Comparison of ENCODE assay signal across 35 mouse cellular contexts in the genomic region with DNA sequence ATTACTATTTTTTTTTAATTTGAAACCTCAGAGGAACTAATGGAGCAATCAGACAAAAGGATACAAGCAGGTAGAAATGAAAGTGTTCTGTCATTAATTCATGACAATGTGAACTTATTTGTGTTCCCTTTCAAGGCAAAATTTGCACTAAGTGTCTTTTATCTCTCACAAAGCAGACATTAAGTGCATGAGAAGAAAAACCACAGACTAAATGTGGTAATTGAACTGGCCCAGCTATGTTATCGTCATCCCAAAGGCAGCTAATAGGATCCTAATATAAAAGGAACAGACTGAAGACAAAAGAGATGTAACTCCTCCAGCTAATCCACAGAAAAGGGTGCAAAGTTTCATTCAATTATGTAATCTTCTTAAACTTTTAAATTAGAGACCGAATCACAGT.
"Had no signal": no experiment of that assay in that cellular context is flagged by ENCODE, and none has a peak within 500 bp of the region (broad histone marks: within the 10 kb centered on the region; RNA-seq: fewer than 3 reads in every experiment).

No protein-coding gene starts in this region.

- H3K27me3 ChIP-seq: heart, embryonic 12.5 days; heart, embryonic 13.5 days; heart, embryonic 15.5 days; hindbrain, embryonic 12.5 days; hindbrain, embryonic 13.5 days; hindbrain, embryonic 15.5 days; intestine, embryonic 15.5 days; kidney, embryonic 15.5 days had no signal

- H3K9ac ChIP-seq: heart, embryonic 12.5 days; heart, embryonic 13.5 days; heart, embryonic 15.5 days; hindbrain, embryonic 12.5 days; hindbrain, embryonic 13.5 days; hindbrain, embryonic 14.5 days; hindbrain, embryonic 15.5 days; intestine, embryonic 15.5 days; kidney, embryonic 15.5 days had no signal

- H3K4me3 ChIP-seq: heart, embryonic 12.5 days; heart, embryonic 13.5 days; heart, embryonic 15.5 days; hindbrain, embryonic 10.5 days; hindbrain, embryonic 12.5 days; hindbrain, embryonic 13.5 days; hindbrain, embryonic 15.5 days; intestine, embryonic 15.5 days; kidney, embryonic 15.5 days; layer of hippocampus, adult 2 months; left cerebral cortex, adult 2 months had no signal

- H3K4me2 ChIP-seq: heart, embryonic 11.5 days; heart, embryonic 12.5 days; heart, embryonic 13.5 days; heart, embryonic 15.5 days; hindbrain, embryonic 12.5 days; hindbrain, embryonic 13.5 days; hindbrain, embryonic 14.5 days; hindbrain, embryonic 15.5 days; intestine, embryonic 15.5 days; kidney, embryonic 15.5 days had no signal

- DNase-seq: heart, postnatal 10 days; heart, postnatal 14 days; heart, postnatal 36 days; heart, postnatal 4 days; kidney, adult 11 months; kidney, adult 18-20 months; kidney, adult 2 months; kidney, adult 8-10 months; kidney, adult 9 months; kidney, postnatal 10 days; kidney, postnatal 14 days; kidney, postnatal 25 days; kidney, postnatal 36 days; kidney, postnatal 4 days; layer of hippocampus, adult 9-11 months; layer of hippocampus, postnatal 36 days had no signal

- H3K36me3 ChIP-seq: heart, embryonic 12.5 days; heart, embryonic 13.5 days; heart, embryonic 15.5 days; hindbrain, embryonic 10.5 days; hindbrain, embryonic 12.5 days; hindbrain, embryonic 13.5 days; hindbrain, embryonic 15.5 days; intestine, embryonic 15.5 days; kidney, embryonic 15.5 days had no signal

- H3K27ac ChIP-seq: heart, embryonic 13.5 days; heart, embryonic 15.5 days; hindbrain, embryonic 10.5 days; hindbrain, embryonic 12.5 days; hindbrain, embryonic 13.5 days; hindbrain, embryonic 14.5 days; hindbrain, embryonic 15.5 days; hindbrain, postnatal 0 days; intestine, embryonic 15.5 days; kidney, embryonic 15.5 days; kidney, postnatal 0 days; layer of hippocampus, adult 2 months; left cerebral cortex, adult 2 months had no signal

- ATAC-seq: hindbrain, embryonic 16.5 days; hindbrain, postnatal 0 days; inflammation-experienced regulatory T-cells, adult 6 months; intestine, embryonic 15.5 days; intestine, embryonic 16.5 days; intestine, postnatal 0 days had no signal

- H3K4me1 ChIP-seq: heart, embryonic 12.5 days; heart, embryonic 13.5 days; heart, embryonic 15.5 days; hindbrain, embryonic 10.5 days; hindbrain, embryonic 12.5 days; hindbrain, embryonic 13.5 days; hindbrain, embryonic 15.5 days; intestine, embryonic 15.5 days; kidney, embryonic 15.5 days had no signal

- H3K9me3 ChIP-seq: heart, embryonic 12.5 days; heart, embryonic 13.5 days; heart, embryonic 15.5 days; hindbrain, embryonic 10.5 days; hindbrain, embryonic 12.5 days; hindbrain, embryonic 13.5 days; hindbrain, embryonic 15.5 days; intestine, embryonic 15.5 days; kidney, embryonic 15.5 days had no signal
